Mouse (Mus musculus): Measurements from ENCODE around the gene Ceacam5.

The Ceacam5 gene

GRCm38 (mm10) chr7:17712938-17713337 lies at the start of gene Ceacam5:
Ceacam5 (plus strand) TSS chr7:17713238.
- no peak for DNase-seq
